Mouse (Mus musculus) spleen, adult 2 months (tissue): ENCODE data around the gene Cdh18.

Experiments
- CTCF ChIP-seq: fragments of 200-500 bp; IDR thresholded peaks from 2 replicates; pipeline ENCODE4 v1.5.1; 2011; ENCODE audit warnings: mild to moderate bottlenecking, inconsistent platforms; ENCODE audit not compliant: insufficient read depth, insufficient read length, insufficient replicate concordance; ENCODE audit errors: extremely low read depth
- POLR2A ChIP-seq: fragments of 200-500 bp; IDR thresholded peaks from 2 replicates; pipeline ENCODE4 v1.6.1; 2011; ENCODE audit warnings: low read depth, low read length, inconsistent platforms

DNA sequence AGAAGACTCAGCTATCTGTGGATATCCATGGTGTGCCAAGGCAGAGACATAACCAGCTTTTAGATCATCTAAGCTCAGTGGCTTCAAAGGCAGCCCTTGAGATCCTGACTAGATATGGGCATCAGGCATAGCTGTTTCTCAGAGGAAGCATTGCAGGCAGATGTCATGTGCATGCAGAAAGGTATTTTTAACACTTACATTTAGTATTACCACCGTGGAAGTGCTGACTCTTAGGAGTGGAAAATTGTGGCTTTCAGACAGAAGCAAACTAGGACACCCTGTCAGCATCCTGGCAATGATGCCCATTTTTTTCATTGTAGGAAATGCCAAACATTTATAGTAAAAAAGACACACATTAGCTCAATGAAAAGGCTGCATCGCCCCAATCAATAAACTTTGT is 503.2 kb downstream of the Cdh18 start:
- TF ChIP-seq CTCF = no peak
- TF ChIP-seq POLR2A = no peak
